ENCODE assay signal across 22 mouse cellular contexts in the genomic region with DNA sequence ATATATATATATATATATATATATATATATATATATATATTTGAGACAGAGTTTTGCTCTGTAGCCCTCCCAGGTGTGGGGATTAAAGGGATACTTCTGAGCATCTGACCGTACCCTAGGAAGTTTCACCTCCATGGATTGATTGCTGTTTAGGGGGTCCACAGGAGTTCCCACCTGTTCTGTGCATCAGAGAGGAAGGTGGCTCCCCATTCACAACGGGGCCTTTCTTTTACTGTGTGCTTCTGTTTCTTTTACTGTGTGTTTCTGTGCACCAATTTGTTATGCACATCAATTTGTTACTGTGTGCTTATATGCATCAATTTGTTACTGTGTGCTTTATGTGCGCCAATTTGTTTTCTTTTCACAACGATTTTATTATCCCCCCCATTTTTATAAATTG. TPM values are rescaled to one million over a fixed set of nuclear protein-coding genes. Genes with fewer than 3 reads are reported as not detected.
DNase-seq lines count a peak whose midpoint lies in the region; ATAC-seq and TF ChIP-seq lines count a peak whose summit lies in the region.
"Had no signal": no experiment of that assay in that cellular context is flagged by ENCODE, and none has a peak within 500 bp of the region (broad histone marks: within the 10 kb centered on the region; RNA-seq: fewer than 3 reads in every experiment).

No protein-coding gene starts in this region.

- H3K4me2 ChIP-seq in forebrain, embryonic 15.5 days (replicated peaks), result no peak overlapping the region
- H3K4me2 ChIP-seq in forebrain, embryonic 12.5 days, result no peak overlapping the region
- H3K4me2 ChIP-seq in midbrain, embryonic 11.5 days, result no peak overlapping the region
- no peak overlapping the region for H3K4me2 ChIP-seq in midbrain, postnatal 0 days (ENCODE audit: low read depth, low read length, poor library complexity, severe bottlenecking)

- H3K9ac ChIP-seq in forebrain, embryonic 15.5 days (replicated peaks), result no peak overlapping the region
- no peak overlapping the region for H3K9ac ChIP-seq in forebrain, embryonic 12.5 days
- no peak overlapping the region for H3K9ac ChIP-seq in midbrain, embryonic 11.5 days (ENCODE audit: low read length)
- H3K9ac ChIP-seq in midbrain, postnatal 0 days (replicated peaks; ENCODE audit: low read length, poor library complexity, severe bottlenecking), result no peak overlapping the region

- no peak for TF ChIP-seq CTCF in midbrain, postnatal 0 days (IDR thresholded peaks at IDR 0.05)

- H3K4me3 ChIP-seq in forebrain, embryonic 15.5 days, result no peak overlapping the region
- H3K4me3 ChIP-seq in forebrain, embryonic 12.5 days (replicated peaks), result no peak overlapping the region
- H3K4me3 ChIP-seq in midbrain, embryonic 11.5 days (ENCODE audit: low read depth, low read length), result no peak overlapping the region
- no peak overlapping the region for H3K4me3 ChIP-seq in midbrain, postnatal 0 days (ENCODE audit: low read depth, low read length)

- no peaks in the 10 kb centered on the region for H3K9me3 ChIP-seq in forebrain, embryonic 15.5 days
- H3K9me3 ChIP-seq in forebrain, embryonic 12.5 days, result no peaks in the 10 kb centered on the region
- no peaks in the 10 kb centered on the region for H3K9me3 ChIP-seq in midbrain, embryonic 11.5 days (ENCODE audit: control insufficient read depth, low read length)
- no peaks in the 10 kb centered on the region for H3K9me3 ChIP-seq in midbrain, postnatal 0 days (ENCODE audit: low read length)
- H3K9me3 ChIP-seq: G1E had no signal

- no peaks in the 10 kb centered on the region for H3K36me3 ChIP-seq in forebrain, embryonic 15.5 days
- H3K36me3 ChIP-seq in forebrain, embryonic 12.5 days (replicated peaks), result no peaks in the 10 kb centered on the region
- H3K36me3 ChIP-seq in midbrain, embryonic 11.5 days (ENCODE audit: control insufficient read depth, insufficient read depth, low read length), result no peaks in the 10 kb centered on the region
- no peaks in the 10 kb centered on the region for H3K36me3 ChIP-seq in midbrain, postnatal 0 days (ENCODE audit: insufficient read depth, low read length)
- H3K36me3 ChIP-seq: G1E had no signal

- 63% methylated on average over 4 of the region's 4 CpGs for WGBS in forebrain, embryonic 15.5 days
- WGBS in forebrain, embryonic 12.5 days, result 52% methylated on average over 4 of the region's 4 CpGs
- WGBS in midbrain, embryonic 11.5 days, result 54% methylated on average over 4 of the region's 4 CpGs
- WGBS in midbrain, postnatal 0 days, result 60% methylated on average over 4 of the region's 4 CpGs

- DNase-seq in cerebellum, adult 9-10 months, result peak; percentile 52
- no peak for DNase-seq in cerebellum, adult 18-20 months
- DNase-seq in midbrain, embryonic 11.5 days (ENCODE audit: low spot score, missing footprints), result peak; percentile 81
- DNase-seq in midbrain, postnatal 0 days (ENCODE audit: low spot score), result no peak
- DNase-seq: adrenal gland, adult 2 months; adrenal gland, adult 8-10 months; adrenal gland, postnatal 10 days; adrenal gland, postnatal 14 days; adrenal gland, postnatal 25 days; adrenal gland, postnatal 36 days; cerebellum, adult 11 months had no signal

- H3K4me1 ChIP-seq in forebrain, embryonic 15.5 days, result peaks cover 56% of the 10 kb centered on the region
- H3K4me1 ChIP-seq in forebrain, embryonic 12.5 days, result peaks cover 36% of the 10 kb centered on the region
- peaks cover 8% of the 10 kb centered on the region for H3K4me1 ChIP-seq in midbrain, embryonic 11.5 days (ENCODE audit: control insufficient read depth, insufficient read depth, low read length)
- H3K4me1 ChIP-seq in midbrain, postnatal 0 days (ENCODE audit: insufficient read depth, low read length), result 0 out of 2 replicates have a peak, but pooled peaks cover 3% of the 10 kb centered on the region

- peaks cover 26% of the 10 kb centered on the region for H3K27me3 ChIP-seq in forebrain, embryonic 15.5 days
- H3K27me3 ChIP-seq in forebrain, embryonic 12.5 days, result peaks cover 85% of the 10 kb centered on the region
- H3K27me3 ChIP-seq in midbrain, embryonic 11.5 days (ENCODE audit: control insufficient read depth, insufficient read depth, low read length), result peaks cover 66% of the 10 kb centered on the region
- H3K27me3 ChIP-seq in midbrain, postnatal 0 days (ENCODE audit: insufficient read depth, low read length), result peaks cover 51% of the 10 kb centered on the region

- no peak for ATAC-seq in forebrain, embryonic 15.5 days (replicated peaks)
- no peak for ATAC-seq in forebrain, embryonic 12.5 days (ENCODE audit: low FRiP score)
- no peak for ATAC-seq in midbrain, embryonic 11.5 days (ENCODE audit: low FRiP score)
- no peak for ATAC-seq in midbrain, postnatal 0 days (ENCODE audit: low FRiP score)
- ATAC-seq: activated CD4-positive, CD25-positive, alpha-beta regulatory T cell, adult 4 months; CD4-positive, CD25-positive, alpha-beta regulatory T cell, adult 4 months had no signal

- H3K27ac ChIP-seq in forebrain, embryonic 15.5 days (replicated peaks), result peak overlapping the region; percentile 69
- no peak overlapping the region for H3K27ac ChIP-seq in forebrain, embryonic 12.5 days
- H3K27ac ChIP-seq in midbrain, embryonic 11.5 days (ENCODE audit: low read depth, low read length), result no peak overlapping the region
- no peak overlapping the region for H3K27ac ChIP-seq in midbrain, postnatal 0 days (ENCODE audit: low read depth, low read length)

RNA-seq across cellular contexts. Expression of gene Ppp1r1b, which starts 7.0 kb away (rescaled TPM):
- 49.6 and 60.4 TPM in 2 replicates for polyA plus RNA-seq in forebrain, embryonic 15.5 days (2015; fragmentation: Nextera tagmentation; extraction: Ambion mirVana)
- 3.0 and 3.1 TPM in 2 replicates for polyA plus RNA-seq in forebrain, embryonic 12.5 days (2016; fragmentation: Nextera tagmentation; extraction: Ambion mirVana)
- polyA plus RNA-seq in midbrain, embryonic 11.5 days (2014; fragmentation: Nextera tagmentation; extraction: Ambion mirVana), result 0.78 and 0.91 TPM in 2 replicates
- total RNA-seq in midbrain, postnatal 0 days (2014; rRNA removed), result 1.8 and 5.0 TPM in 2 replicates
- 4.2 and 5.3 TPM in 2 replicates for polyA plus RNA-seq in midbrain, postnatal 0 days (2015; fragmentation: Nextera tagmentation; extraction: Ambion mirVana)
- total RNA-seq: adrenal gland, postnatal 36 days; G1E had no signal
- polyA plus RNA-seq: activated CD4-positive, CD25-positive, alpha-beta regulatory T cell, adult 4 months; CD4-positive, CD25-positive, alpha-beta regulatory T cell, adult 4 months; G1E had no signal

RNA-seq across cellular contexts. Expression of gene Neurod2, which starts 11.7 kb away (rescaled TPM):
- polyA plus RNA-seq in forebrain, embryonic 15.5 days (2015; fragmentation: Nextera tagmentation; extraction: Ambion mirVana), result 142 and 148 TPM in 2 replicates
- polyA plus RNA-seq in forebrain, embryonic 12.5 days (2016; fragmentation: Nextera tagmentation; extraction: Ambion mirVana), result 19.9 and 20.5 TPM in 2 replicates
- 0.15 and 0.17 TPM in 2 replicates for polyA plus RNA-seq in midbrain, embryonic 11.5 days (2014; fragmentation: Nextera tagmentation; extraction: Ambion mirVana)
- total RNA-seq in midbrain, postnatal 0 days (2014; rRNA removed), result 11.6 and 24.4 TPM in 2 replicates
- polyA plus RNA-seq in midbrain, postnatal 0 days (2015; fragmentation: Nextera tagmentation; extraction: Ambion mirVana), result 2.1 and 3.3 TPM in 2 replicates
- total RNA-seq: adrenal gland, adult 18-20 months; adrenal gland, adult 2 months; adrenal gland, adult 8-10 months; adrenal gland, postnatal 10 days; adrenal gland, postnatal 14 days; adrenal gland, postnatal 25 days; adrenal gland, postnatal 36 days; CH12.LX; ES-E14; MEL had no signal
- polyA plus RNA-seq: activated CD4-positive, CD25-positive, alpha-beta regulatory T cell, adult 4 months; adrenal gland, adult 2 months; C2C12; CD4-positive, CD25-positive, alpha-beta regulatory T cell, adult 4 months; G1E; Patski had no signal

RNA-seq across cellular contexts. Expression of gene Stard3, which starts 17.0 kb away (rescaled TPM):
- 53.2 and 56.5 TPM in 2 replicates for polyA plus RNA-seq in forebrain, embryonic 15.5 days (2015; fragmentation: Nextera tagmentation; extraction: Ambion mirVana)
- 42.0 and 42.5 TPM in 2 replicates for polyA plus RNA-seq in forebrain, embryonic 12.5 days (2016; fragmentation: Nextera tagmentation; extraction: Ambion mirVana)
- 39.7 and 41.5 TPM in 2 replicates for polyA plus RNA-seq in midbrain, embryonic 11.5 days (2014; fragmentation: Nextera tagmentation; extraction: Ambion mirVana)
- total RNA-seq in midbrain, postnatal 0 days (2014; rRNA removed), result 31.2 and 56.1 TPM in 2 replicates
- 23.8 and 28.2 TPM in 2 replicates for polyA plus RNA-seq in midbrain, postnatal 0 days (2015; fragmentation: Nextera tagmentation; extraction: Ambion mirVana)

RNA-seq across cellular contexts. Expression of gene Tcap, which starts 42.4 kb away (rescaled TPM):
- 0.18 and 0.20 TPM in 2 replicates for polyA plus RNA-seq in forebrain, embryonic 15.5 days (2015; fragmentation: Nextera tagmentation; extraction: Ambion mirVana)
- polyA plus RNA-seq in forebrain, embryonic 12.5 days (2016; fragmentation: Nextera tagmentation; extraction: Ambion mirVana), result 0.20 and 0.36 TPM in 2 replicates
- not detected in 2 replicates for polyA plus RNA-seq in midbrain, embryonic 11.5 days (2014; fragmentation: Nextera tagmentation; extraction: Ambion mirVana)
- not detected in 2 replicates for total RNA-seq in midbrain, postnatal 0 days (2014; rRNA removed)
- not detected in 2 replicates for polyA plus RNA-seq in midbrain, postnatal 0 days (2015; fragmentation: Nextera tagmentation; extraction: Ambion mirVana)
- total RNA-seq: CH12.LX, G1E, MEL had no signal
- polyA plus RNA-seq: activated CD4-positive, CD25-positive, alpha-beta regulatory T cell, adult 4 months; CD4-positive, CD25-positive, alpha-beta regulatory T cell, adult 4 months; G1E; Patski had no signal

RNA-seq across cellular contexts. Expression of gene Pnmt, which starts 45.1 kb away (rescaled TPM):
- polyA plus RNA-seq in forebrain, embryonic 15.5 days (2015; fragmentation: Nextera tagmentation; extraction: Ambion mirVana), result 0.42 and 0.70 TPM in 2 replicates
- 0.17 TPM in 1 of 2 replicates, not detected in the other for polyA plus RNA-seq in forebrain, embryonic 12.5 days (2016; fragmentation: Nextera tagmentation; extraction: Ambion mirVana)
- polyA plus RNA-seq in midbrain, embryonic 11.5 days (2014; fragmentation: Nextera tagmentation; extraction: Ambion mirVana), result not detected in 2 replicates
- 1.1 and 4.3 TPM in 2 replicates for total RNA-seq in midbrain, postnatal 0 days (2014; rRNA removed)
- polyA plus RNA-seq in midbrain, postnatal 0 days (2015; fragmentation: Nextera tagmentation; extraction: Ambion mirVana), result 3.4 and 3.9 TPM in 2 replicates
- total RNA-seq: CH12.LX, G1E, MEL had no signal
- polyA plus RNA-seq: activated CD4-positive, CD25-positive, alpha-beta regulatory T cell, adult 4 months; CD4-positive, CD25-positive, alpha-beta regulatory T cell, adult 4 months; G1E; Patski had no signal

Comparison
In these comparisons a context has a peak if more than half of its experiments do, and no peak if none do; other contexts are left out.
1. DNase-seq: peak in cerebellum, adult 9-10 months (single experiment) and midbrain, embryonic 11.5 days (single experiment); none in cerebellum, adult 18-20 months (0 of 2) and midbrain, postnatal 0 days (single experiment).